Mouse (Mus musculus) left cerebral cortex, postnatal 25 days (tissue): Measurements from ENCODE around the gene Lamc3. TPM values are rescaled to one million over a fixed set of nuclear protein-coding genes. Genes with fewer than 3 reads are reported as not detected.

Experiments used
- DNase-seq, 2 experiments: peaks; one replicate each; pipeline ENCODE4 v3.0.0; 2022; ENCODE audit warnings: low spot score in 2 of 2, mixed read lengths in 1 of 2
- intact Hi-C: fragments of 180-260 bp; cut with DNase I; formaldehyde crosslinking; loops from one replicate; pipeline ENCODE4 v1.15.1; 2025
- total RNA-seq, 2 experiments: library from RNA; stranded (reverse); gene quantifications; 2 replicates each; pipeline ENCODE4 v1.2.3; 2021

Lamc3 gene
- total RNA-seq, 2 experiments from 2014 or later = 7.6 to 8.7 TPM

DNA sequence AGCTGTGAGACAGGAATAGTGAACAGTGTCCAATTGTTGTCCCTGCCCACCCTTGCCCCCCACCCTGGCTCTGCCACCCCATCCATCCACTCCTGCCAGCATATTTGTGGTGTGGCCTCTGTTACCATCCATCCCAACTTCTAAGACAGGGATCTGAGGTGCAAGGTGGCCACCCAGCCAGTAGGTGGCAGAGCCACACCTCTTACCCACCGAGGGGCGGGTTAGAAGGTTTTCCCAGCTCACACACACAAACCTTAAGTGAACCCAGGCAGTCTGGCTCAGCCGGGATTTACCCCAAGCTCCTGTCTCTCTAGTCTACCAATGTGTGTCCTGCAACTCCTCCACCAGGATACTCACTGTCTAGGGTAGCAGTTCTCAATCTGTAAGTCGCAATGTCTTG lies 30.5 kb downstream of the Lamc3 start:
- DNase-seq = no peak
- intact Hi-C loops = loop anchor here (5.0 kb wide), 2 partner anchors 215 to 435 kb away; no protein-coding TSS in a partner anchor

GRCm38 (mm10) chr2:31923645-31924044 lies 36.6 kb downstream of the Lamc3 start:
- no peak for DNase-seq
- intact Hi-C loops = no loop called here

DNA sequence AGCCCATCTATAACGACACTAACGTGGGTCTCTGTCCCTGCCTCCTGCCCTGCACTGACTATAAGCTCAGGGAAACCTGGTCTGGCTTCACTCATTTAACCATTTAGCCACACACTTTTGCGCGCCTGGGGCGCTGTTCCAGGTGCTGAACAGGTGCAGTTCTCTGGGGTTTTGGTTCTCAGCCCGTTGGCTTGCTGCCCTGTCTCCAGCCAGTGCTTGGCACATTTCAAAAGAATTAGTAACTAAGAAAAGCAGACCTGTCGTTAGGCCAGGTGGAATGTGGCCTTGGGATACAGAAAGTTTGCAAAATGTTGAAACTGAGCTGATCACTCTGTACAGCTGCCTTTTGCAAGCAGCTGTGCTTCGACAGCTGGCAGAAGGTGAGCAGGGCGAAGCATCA lies 37.7 kb downstream of the Lamc3 start:
- no peak for DNase-seq
- intact Hi-C loops = no loop called here

DNA sequence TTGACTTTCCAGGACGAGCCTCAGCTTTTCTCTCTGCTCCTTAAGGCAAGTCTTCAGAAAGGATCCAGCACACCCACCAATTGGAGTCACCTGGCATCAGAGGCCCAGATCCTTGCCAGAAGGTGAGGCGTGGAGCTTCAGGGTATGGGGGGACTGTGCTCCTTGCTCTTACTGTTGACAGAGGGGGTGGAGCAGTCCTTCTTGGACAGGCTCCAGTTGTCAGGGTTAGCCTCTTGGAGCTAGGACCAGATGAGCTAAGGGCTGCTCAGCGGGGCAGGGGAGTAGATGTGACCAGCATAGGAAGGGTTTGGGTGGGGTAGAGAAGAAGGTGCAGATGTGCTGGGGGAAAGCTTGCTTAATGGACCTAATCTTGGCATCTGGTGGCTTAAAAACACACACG lies 38.8 kb downstream of the Lamc3 start:
- DNase-seq = no peak
- intact Hi-C loops = no loop called here

DNA sequence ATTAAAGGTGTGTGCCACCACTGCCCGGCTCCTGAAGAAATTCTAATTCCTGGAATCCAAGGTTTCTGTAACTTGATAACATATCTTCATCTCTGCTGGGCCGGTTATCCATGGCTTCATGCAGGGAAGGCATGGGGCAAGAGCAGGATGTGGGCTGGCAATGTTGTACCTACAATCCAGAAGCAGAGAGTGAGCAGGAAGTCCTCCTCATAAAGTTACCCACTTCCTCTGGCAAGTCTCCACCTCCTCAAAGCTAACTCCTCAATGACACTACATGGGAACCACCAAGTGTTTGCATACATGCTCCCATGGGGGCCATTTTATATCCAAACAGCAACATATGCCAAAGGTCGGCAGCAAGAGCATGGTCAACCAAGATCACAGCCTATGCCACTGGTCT lies 42.6 kb downstream of the Lamc3 start:
- no peak for DNase-seq
- intact Hi-C loops = no loop called here

DNA sequence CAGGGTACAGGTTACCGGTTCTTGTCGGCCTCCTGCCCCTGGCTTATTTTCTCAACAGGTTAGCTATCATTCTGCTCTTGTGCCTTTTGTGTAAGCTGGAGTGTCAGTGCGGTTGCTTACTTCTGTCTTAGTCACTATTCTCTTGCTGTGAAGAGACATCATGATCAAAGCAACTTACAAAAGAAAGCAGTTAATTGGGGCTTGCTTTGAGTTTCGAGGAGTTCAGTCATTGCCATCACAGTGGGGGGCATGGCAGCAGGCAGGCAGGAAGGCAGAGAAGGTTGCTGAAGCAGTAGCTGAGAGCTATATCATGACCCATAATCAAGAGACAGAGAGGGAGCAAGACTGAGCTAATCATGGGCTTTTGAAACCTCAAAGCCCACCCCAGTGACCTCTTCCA lies 47.5 kb downstream of the Lamc3 start:
- intact Hi-C loops = no loop called here
- DNase-seq = no peak

DNA sequence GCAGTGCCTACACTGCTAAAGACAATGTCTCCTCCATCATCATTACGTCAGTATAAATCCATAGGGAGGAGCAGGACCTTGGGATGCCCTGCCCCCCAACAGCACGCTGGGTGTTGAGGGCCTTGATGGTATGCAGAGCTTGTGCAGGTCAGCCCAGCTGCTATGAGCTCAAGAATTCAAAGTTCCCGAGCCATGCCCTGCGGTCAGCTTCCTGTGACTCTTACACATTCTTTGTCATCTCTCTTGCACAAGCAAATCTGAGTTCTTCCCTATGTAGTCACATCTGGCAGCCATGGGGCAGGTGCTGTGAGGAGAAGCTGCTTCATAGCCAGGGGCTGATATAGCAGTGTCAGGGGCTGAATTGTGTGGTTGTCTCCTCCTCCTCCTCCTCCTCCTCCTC lies 48.0 kb downstream of the Lamc3 start:
- no peak for DNase-seq
- intact Hi-C loops = no loop called here

DNA sequence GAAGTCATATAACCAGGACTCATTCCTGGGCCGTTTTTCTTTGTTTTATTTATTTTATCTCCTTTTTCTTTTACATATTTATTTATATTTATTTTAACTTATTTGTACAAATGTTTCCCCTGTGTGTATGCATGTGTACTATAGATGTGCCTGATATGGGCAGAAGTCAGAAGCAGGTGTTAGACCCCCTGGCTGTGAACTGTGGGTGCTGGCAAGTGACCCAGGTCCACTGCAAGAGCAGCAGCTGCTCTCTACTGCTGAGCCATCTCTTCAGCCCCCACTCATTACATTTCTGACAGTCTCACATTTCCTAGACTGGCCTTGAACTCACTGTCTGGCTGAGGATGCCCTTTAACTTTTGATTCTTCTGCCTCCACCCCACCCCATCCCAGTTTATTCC lies 51.2 kb downstream of the Lamc3 start:
- intact Hi-C loops = no loop called here
- no peak for DNase-seq

DNA sequence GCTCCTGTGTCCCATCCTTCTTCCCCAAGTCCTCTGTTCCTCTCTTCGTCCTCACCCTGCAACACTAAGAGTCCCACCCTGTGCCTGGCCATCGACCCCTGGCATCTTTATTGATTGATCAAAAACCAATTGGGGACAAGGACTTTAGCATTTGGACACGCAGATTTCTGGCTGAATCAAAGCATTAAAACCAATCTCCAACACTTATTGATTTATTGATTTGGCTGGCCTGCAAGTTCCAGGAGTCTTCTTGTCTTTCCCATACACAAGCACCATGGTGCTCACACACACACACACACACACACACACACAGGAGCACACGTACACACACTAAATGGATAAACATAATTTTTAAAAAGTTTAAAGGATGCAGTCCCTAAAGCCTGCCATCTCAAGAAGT lies 55.9 kb downstream of the Lamc3 start:
- intact Hi-C loops = loop anchor here (10.0 kb wide), 1 partner anchor 608 kb away; no protein-coding TSS in a partner anchor

GRCm38 (mm10) chr2:31945580-31945979 lies 58.5 kb downstream of the Lamc3 start:
- intact Hi-C loops = loop anchor here (10.0 kb wide), 1 partner anchor 611 kb away; no protein-coding TSS in a partner anchor
- no peak for DNase-seq

More for the DNA sequence above, 55.9 kb downstream of the Lamc3 start:
- no peak for DNase-seq

- no peak for DNase-seq
- intact Hi-C loops = loop anchor here (10.0 kb wide), 1 partner anchor 614 kb away; no protein-coding TSS in a partner anchor
Measured at GRCm38 (mm10) chr2:31948392-31948791, 61.3 kb downstream of the Lamc3 start.

- intact Hi-C loops = loop anchor here (10.0 kb wide), 1 partner anchor 614 kb away; no protein-coding TSS in a partner anchor
Measured at GRCm38 (mm10) chr2:31948801-31949200, 61.7 kb downstream of the Lamc3 start.

GRCm38 (mm10) chr2:31950058-31950871 lies 63.2 kb downstream of the Lamc3 start, which contains the start of gene Aif1l:
TSS of gene Aif1l (plus strand) at chr2:31950139.
- peak in 1 of 2 experiments; percentile 17 for DNase-seq
- intact Hi-C loops = no loop called here

More at GRCm38 (mm10) chr2:31948801-31949200, 61.7 kb downstream of the Lamc3 start:
- DNase-seq = no peak

- intact Hi-C loops = no loop called here
- no peak for DNase-seq
Measured at GRCm38 (mm10) chr2:31950966-31951365, 63.9 kb downstream of the Lamc3 start.

GRCm38 (mm10) chr2:31952236-31952635 lies 65.1 kb downstream of the Lamc3 start:
- intact Hi-C loops = no loop called here
- no peak for DNase-seq

- intact Hi-C loops = no loop called here
- no peak for DNase-seq
Measured at GRCm38 (mm10) chr2:31952725-31953124, 65.6 kb downstream of the Lamc3 start.

DNA sequence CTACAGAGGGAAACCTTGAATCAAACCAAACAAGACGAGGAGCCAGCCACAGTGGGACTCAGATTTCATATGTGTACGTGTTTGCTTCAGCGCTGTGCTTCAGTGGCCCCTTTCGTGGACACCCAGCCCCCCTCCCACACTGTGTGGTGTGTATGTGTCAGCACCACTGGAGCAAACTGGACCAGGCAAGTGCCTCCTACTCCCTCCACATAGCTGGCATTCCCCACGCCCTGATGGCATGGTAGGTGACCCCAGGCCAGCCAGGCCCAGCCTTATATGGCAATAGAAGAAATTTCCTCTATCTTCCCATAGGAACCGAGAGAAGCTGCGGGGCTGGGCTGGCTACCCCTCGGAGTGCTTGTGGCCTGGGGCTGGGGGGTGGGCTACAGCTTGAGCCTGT lies 66.6 kb downstream of the Lamc3 start:
- intact Hi-C loops = no loop called here
- DNase-seq = no peak

DNA sequence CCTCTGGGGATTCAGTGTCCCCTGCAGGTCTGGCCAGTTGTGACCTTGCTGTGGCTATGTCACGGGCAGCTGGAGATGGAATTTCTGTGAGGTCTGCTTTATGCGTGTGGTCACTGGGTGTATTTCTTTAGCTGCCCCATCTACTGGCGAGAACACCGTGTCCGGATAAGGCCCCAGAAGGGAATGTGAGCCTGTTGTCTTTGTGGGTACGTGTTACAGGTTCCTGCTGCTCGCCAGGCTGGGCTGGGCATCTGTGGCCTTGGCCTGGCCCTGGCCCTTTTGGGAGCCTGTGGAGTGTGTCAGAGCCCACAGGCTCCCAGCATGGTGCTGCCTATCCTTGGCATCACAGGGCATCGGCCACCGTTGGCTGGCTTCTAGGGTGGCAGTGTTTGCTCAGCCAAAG lies 67.7 kb downstream of the Lamc3 start:
- no peak for DNase-seq
- intact Hi-C loops = loop anchor here (5.0 kb wide), 1 partner anchor 472 kb away; no protein-coding TSS in a partner anchor

DNA sequence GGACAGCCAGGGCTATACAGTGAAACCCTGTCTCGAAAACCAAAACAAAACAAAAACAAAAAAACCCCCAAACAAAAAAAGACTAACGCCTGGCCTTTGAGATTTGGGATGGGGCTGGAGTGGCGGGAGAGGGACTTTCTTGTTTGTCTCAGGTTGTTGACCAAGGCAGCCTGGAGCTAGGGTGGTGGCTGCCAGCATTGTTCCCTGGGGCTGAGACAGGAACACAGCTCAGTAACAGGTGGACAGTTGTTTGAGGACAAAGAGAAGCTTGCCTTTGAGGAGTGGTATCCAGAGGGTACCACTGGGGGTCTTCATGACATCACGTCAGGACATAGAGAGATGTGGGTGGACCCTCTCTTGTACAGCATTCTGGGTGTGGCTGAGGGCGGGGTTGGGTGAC lies 68.6 kb downstream of the Lamc3 start:
- intact Hi-C loops = loop anchor here (5.0 kb wide), 1 partner anchor 473 kb away; no protein-coding TSS in a partner anchor
- DNase-seq = no peak

DNA sequence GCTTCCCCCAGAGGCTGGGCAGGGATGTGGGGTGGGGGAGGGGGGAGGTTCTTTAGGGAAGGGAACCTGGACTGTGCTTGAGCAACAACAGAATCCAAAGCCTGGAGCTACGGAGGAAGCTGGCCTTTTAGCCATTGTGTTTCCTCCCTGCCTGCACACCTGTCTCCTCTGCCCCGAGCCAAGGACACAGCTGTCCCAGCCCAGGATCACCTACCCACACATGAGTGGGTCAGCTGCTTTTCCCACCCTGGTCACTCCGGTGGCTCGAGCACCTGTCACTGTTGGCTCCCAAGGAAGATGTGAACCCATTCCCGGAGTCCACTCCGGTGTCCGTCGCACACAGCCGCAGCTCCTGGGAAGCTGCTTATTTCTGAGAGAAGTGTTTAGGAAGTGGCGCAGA lies 70.1 kb downstream of the Lamc3 start:
- intact Hi-C loops = loop anchor here (5.0 kb wide), 1 partner anchor 475 kb away; no protein-coding TSS in a partner anchor
- DNase-seq = no peak

- intact Hi-C loops = no loop called here
- DNase-seq = no peak
Measured at GRCm38 (mm10) chr2:31960986-31961385, 73.9 kb downstream of the Lamc3 start.
